In genomic region chr16:19179214-19180010, GRCm38 (mm10) we compare ENCODE assay signal across 20 mouse cellular contexts.
DNase-seq lines count a peak whose midpoint lies in the region; ATAC-seq and TF ChIP-seq lines count a peak whose summit lies in the region.
"Had no signal": no experiment of that assay in that cellular context is flagged by ENCODE, and none has a peak within 500 bp of the region (broad histone marks: within the 10 kb centered on the region; RNA-seq: fewer than 3 reads in every experiment).

No protein-coding gene starts in this region.

- peak; percentile 27; the same call in 1 of the 2 replicates for ATAC-seq in monocyte, adult 5-6 weeks (replicated peaks; ENCODE audit: insufficient number of reproducible peaks, low FRiP score, low TSS enrichment, poor library complexity, severe bottlenecking)
- no peak for ATAC-seq in hindbrain, embryonic 16.5 days
- ATAC-seq: forebrain, embryonic 13.5 days; midbrain, embryonic 16.5 days had no signal

- TF ChIP-seq RAD21 in MEL (IDR thresholded peaks at IDR 0.05; ENCODE audit: low read depth, low read length): no peak

- no peaks in the 10 kb centered on the region for H3K9me3 ChIP-seq in MEL (replicated peaks; ENCODE audit: insufficient read depth, low read length)
- H3K9me3 ChIP-seq in hindbrain, embryonic 16.5 days (ENCODE audit: control insufficient read depth, low read length): no peaks in the 10 kb centered on the region
- H3K9me3 ChIP-seq: heart, embryonic 12.5 days; hindbrain, embryonic 10.5 days had no signal

- 3% methylated on average over 1 of the region's 1 CpGs for WGBS in spleen, adult 2 months
- WGBS in hindbrain, embryonic 16.5 days: 21% methylated on average over 1 of the region's 1 CpGs

- no peaks in the 10 kb centered on the region for H3K4me1 ChIP-seq in MEL (ENCODE audit: control insufficient read depth in 1 of 2, insufficient read depth in 2 of 2, low read length in 2 of 2)
- peaks cover 3% of the 10 kb centered on the region for H3K4me1 ChIP-seq in spleen, adult 2 months (ENCODE audit: control insufficient read depth, insufficient read depth, insufficient read length)
- no peaks in the 10 kb centered on the region for H3K4me1 ChIP-seq in hindbrain, embryonic 16.5 days (ENCODE audit: control insufficient read depth, insufficient read depth, low read depth, low read length)
- H3K4me1 ChIP-seq: forebrain, embryonic 13.5 days; heart, embryonic 12.5 days; hindbrain, embryonic 10.5 days had no signal

- H3K9ac ChIP-seq in MEL (ENCODE audit: control insufficient read depth, low read depth, low read length, poor library complexity, severe bottlenecking): no peak overlapping the region
- H3K9ac ChIP-seq in hindbrain, embryonic 16.5 days (ENCODE audit: low read depth, low read length): no peak overlapping the region
- H3K9ac ChIP-seq: forebrain, embryonic 13.5 days; heart, embryonic 12.5 days had no signal

- H3K4me3 ChIP-seq in MEL (ENCODE audit: control insufficient read depth in 1 of 2, insufficient read depth in 1 of 2, low read depth in 2 of 2, low read length in 2 of 2): no peak overlapping the region
- no peak overlapping the region for H3K4me3 ChIP-seq in spleen, adult 2 months (ENCODE audit: extremely low read depth, insufficient read depth, insufficient read length)
- H3K4me3 ChIP-seq in hindbrain, embryonic 16.5 days (ENCODE audit: low read length): no peak overlapping the region
- H3K4me3 ChIP-seq: forebrain, embryonic 13.5 days; heart, embryonic 12.5 days; hindbrain, embryonic 10.5 days had no signal

- no peak overlapping the region for H3K4me2 ChIP-seq in hindbrain, embryonic 16.5 days (ENCODE audit: low read length)
- H3K4me2 ChIP-seq: forebrain, embryonic 13.5 days; heart, embryonic 12.5 days had no signal

- TF ChIP-seq EP300 in MEL (IDR thresholded peaks at IDR 0.05; ENCODE audit: low read depth in 1 of 2, low read length in 2 of 2): no peak

- TF ChIP-seq CTCF in MEL (IDR thresholded peaks at IDR 0.05 in 2 of 3, conservative IDR thresholded peaks at IDR 0.05 in 1 of 3; ENCODE audit: control insufficient read depth in 1 of 3, insufficient read depth in 1 of 3, low read depth in 2 of 3, low read length in 3 of 3, poor library complexity in 1 of 3, severe bottlenecking in 1 of 3): no peak
- no peak for TF ChIP-seq CTCF in spleen, adult 2 months (IDR thresholded peaks at IDR 0.05; ENCODE audit: extremely low read depth, insufficient read depth, insufficient read length, insufficient replicate concordance)

- H3K27me3 ChIP-seq in MEL (ENCODE audit: control insufficient read depth in 1 of 2, insufficient read depth in 2 of 2, low read length in 2 of 2): no peaks in the 10 kb centered on the region
- no peaks in the 10 kb centered on the region for H3K27me3 ChIP-seq in spleen, adult 2 months (ENCODE audit: control insufficient read depth, insufficient read depth, low read length)
- no peaks in the 10 kb centered on the region for H3K27me3 ChIP-seq in hindbrain, embryonic 16.5 days (replicated peaks; ENCODE audit: control insufficient read depth, insufficient read depth, low read length)
- H3K27me3 ChIP-seq: forebrain, embryonic 13.5 days; heart, embryonic 12.5 days had no signal

- TF ChIP-seq POLR2A in MEL (IDR thresholded peaks at IDR 0.05; ENCODE audit: control insufficient read depth in 1 of 2, insufficient read depth in 1 of 2, low read depth in 1 of 2, low read length in 2 of 2, poor library complexity in 1 of 2): no peak
- TF ChIP-seq POLR2A in spleen, adult 2 months (IDR thresholded peaks at IDR 0.05; ENCODE audit: low read depth, low read length): 0 out of 2 replicates have a peak, but pooled peaks have one; percentile 1

- no peak overlapping the region for H3K27ac ChIP-seq in MEL (ENCODE audit: control insufficient read depth, low read depth, low read length)
- H3K27ac ChIP-seq in spleen, adult 2 months (ENCODE audit: insufficient read depth, low read length): peak overlapping the region; percentile 98
- H3K27ac ChIP-seq in hindbrain, embryonic 16.5 days (ENCODE audit: low read depth, low read length): no peak overlapping the region
- H3K27ac ChIP-seq: forebrain, embryonic 13.5 days; hindbrain, embryonic 10.5 days; stomach, postnatal 0 days had no signal

- no peaks in the 10 kb centered on the region for H3K36me3 ChIP-seq in MEL (ENCODE audit: control insufficient read depth in 1 of 2, insufficient read depth in 2 of 2, low read length in 2 of 2)
- H3K36me3 ChIP-seq in spleen, adult 2 months (ENCODE audit: control insufficient read depth, insufficient read depth, low read length): no peaks in the 10 kb centered on the region
- H3K36me3 ChIP-seq in hindbrain, embryonic 16.5 days (ENCODE audit: control insufficient read depth, insufficient read depth, low read length): no peaks in the 10 kb centered on the region
- H3K36me3 ChIP-seq: heart, embryonic 12.5 days; hindbrain, embryonic 10.5 days had no signal

- H3K79me2 ChIP-seq in MEL (ENCODE audit: control insufficient read depth, insufficient read depth, low read length, poor library complexity): no peaks in the 10 kb centered on the region

- DNase-seq in A20 (ENCODE audit: low read depth, low spot score) (peak; percentile 95), MEL (ENCODE audit: low read depth, low spot score) (peak; percentile 5)
- DNase-seq in spleen, adult 2 months (ENCODE audit: low read depth in 1 of 2, low spot score in 2 of 2): peak; percentile 69 to 84
- no peak for DNase-seq in frontal cortex, adult 2 months (ENCODE audit: extremely low spot score in 1 of 2, low spot score in 1 of 2)
- DNase-seq in kidney, postnatal 10 days: no peak
- DNase-seq: cerebellum, adult 18-20 months; cerebellum, postnatal 36 days; gastrocnemius, postnatal 10 days; heart, postnatal 10 days; kidney, adult 18-20 months; lung, postnatal 4 days; thymus, adult 2 months; thymus, postnatal 4 days had no signal

TF ChIP-seq in MEL, 35 proteins besides CTCF, POLR2A, EP300 and RAD21:
- TF ChIP-seq TBP (IDR thresholded peaks at IDR 0.05; ENCODE audit: low read depth, low read length) (no peak), TCF12 (IDR thresholded peaks at IDR 0.05; ENCODE audit: low read depth, low read length) (no peak)

Comparison
In these comparisons a context has a peak if more than half of its experiments do, and no peak if none do; other contexts are left out.
1. DNase-seq: peak in A20 (single experiment), MEL (single experiment) and spleen, adult 2 months (2 of 2); none in frontal cortex, adult 2 months (0 of 2) and kidney, postnatal 10 days (single experiment).